Mouse (Mus musculus) ES-Bruce4 (cell line): Measurements from ENCODE around the gene Gm49361.

Experiments used
- CTCF ChIP-seq: IDR thresholded peaks from one replicate; pipeline ENCODE4 v1.8.1; 2011; ENCODE audit warnings: low read depth, low read length
- POLR2A ChIP-seq: IDR thresholded peaks from one replicate; pipeline ENCODE4 v1.8.1; 2011; ENCODE audit warnings: low read length; ENCODE audit not compliant: insufficient read depth

GRCm38 (mm10) chr14:57744547-57744946 is 1.4 kb downstream of the Gm49361 start:
- no peak for TF ChIP-seq POLR2A
- no peak for TF ChIP-seq CTCF
